Mouse (Mus musculus): ENCODE measurements at regions not wholly inside any gene's neighbourhood (a gene's known extent, or its start where the extent isn't known, plus 50 kb on each side); places are given as distances from the start of the nearest gene placed in this dataset.

DNA sequence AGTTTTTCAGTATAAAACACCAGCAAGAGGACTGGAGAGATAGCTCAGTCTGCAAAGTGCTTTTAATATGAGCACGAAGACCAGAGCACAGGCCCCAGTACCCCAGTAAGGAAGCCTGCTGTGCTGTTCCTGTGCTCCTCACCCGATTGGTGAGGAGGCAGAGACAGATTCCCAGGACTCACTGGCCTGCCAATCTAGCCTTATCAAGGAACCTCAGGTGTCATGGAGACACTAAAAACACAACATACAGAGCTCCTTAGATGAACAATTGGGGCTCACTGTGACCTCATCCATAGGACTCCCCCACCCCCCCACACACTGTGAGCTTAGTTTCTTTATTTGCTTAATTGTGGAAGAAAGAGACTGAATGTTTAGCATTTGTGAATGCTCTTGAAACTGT, 355.4 kb upstream of the Marcks start:
- TF ChIP-seq CTCF (IDR thresholded peaks at IDR 0.05; ENCODE audit: low read depth, low read length) (no peak), GATA1 (IDR thresholded peaks at IDR 0.05; ENCODE audit: borderline replicate concordance, low read length) (no peak), TAL1 (conservative IDR thresholded peaks at IDR 0.05; ENCODE audit: low read depth, low read length) (no peak), POLR2AphosphoS5 (IDR thresholded peaks at IDR 0.05; ENCODE audit: insufficient replicate concordance, low read depth, low read length) (no peak)

All from G1E (cell line).